Mouse (Mus musculus) neural tube, embryonic 12.5 days (tissue): ENCODE results near the gene Gpbar1. TPM values are rescaled to one million over a fixed set of nuclear protein-coding genes. Genes with fewer than 3 reads are reported as not detected.

ENCODE experiments used
- ATAC-seq: fragments of 200-750 bp; cut with Nextera tagmentation; 2 replicates; pipeline ENCODE4 v1.8.0; 2017; ENCODE audit warnings: low read depth, mild to moderate bottlenecking, moderate TSS enrichment, moderate library complexity; ENCODE audit not compliant: low FRiP score
- H3K27ac ChIP-seq: fragments of 300-500 bp; sonication (generic); 2 replicates; pipeline ENCODE4 v1.5.1; 2016
- H3K27me3 ChIP-seq: fragments of 300-500 bp; sonication (generic); replicated peaks from 2 replicates; pipeline ENCODE4 v1.6.1; 2016; ENCODE audit warnings: mild to moderate bottlenecking
- H3K36me3 ChIP-seq: fragments of 300-500 bp; sonication (generic); 2 replicates; pipeline ENCODE4 v1.6.1; 2016; ENCODE audit warnings: mild to moderate bottlenecking
- H3K4me1 ChIP-seq: fragments of 300-500 bp; sonication (generic); 2 replicates; pipeline ENCODE4 v1.6.1; 2016
- H3K4me2 ChIP-seq: fragments of 300-500 bp; sonication (generic); replicated peaks from 2 replicates; pipeline ENCODE4 v1.6.1; 2016; ENCODE audit warnings: mild to moderate bottlenecking
- H3K4me3 ChIP-seq: fragments of 300-500 bp; sonication (generic); 2 replicates; pipeline ENCODE4 v1.5.1; 2016
- H3K9ac ChIP-seq: fragments of 300-500 bp; sonication (generic); 2 replicates; pipeline ENCODE4 v1.6.1; 2016; ENCODE audit warnings: mild to moderate bottlenecking
- H3K9me3 ChIP-seq: fragments of 300-500 bp; sonication (generic); 2 replicates; pipeline ENCODE4 v1.6.1; 2016; ENCODE audit warnings: mild to moderate bottlenecking
- WGBS: fragments of 180-500 bp; shearing (Covaris S2); methylation state at CpG from one replicate; pipeline ENCODE4 v1.1.7; 2016; 5-methylcytosine and 5-hydroxymethylcytosine counted together
- polyA plus RNA-seq: library from polyadenylated mRNA; unstranded; fragments of >200 nt; fragmentation: Nextera tagmentation; extraction: Ambion mirVana; gene quantifications from 2 replicates; pipeline ENCODE4 v1.2.1, GENCODE M21; 2016

Gpbar1 gene
- polyA plus RNA-seq, 1 experiment from 2014 or later = not detected

- H3K9me3 ChIP-seq = no peaks in the 10 kb centered on the region
- WGBS = 95% methylated on average over 5 of the region's 5 CpGs
- H3K4me3 ChIP-seq = no peak overlapping the region
- H3K9ac ChIP-seq = no peak overlapping the region
- no peak for ATAC-seq
- peaks cover 26% of the 10 kb centered on the region for H3K36me3 ChIP-seq
- H3K4me2 ChIP-seq = no peak overlapping the region
- H3K27ac ChIP-seq = no peak overlapping the region
- H3K4me1 ChIP-seq = peaks cover 10% of the 10 kb centered on the region
- no peaks in the 10 kb centered on the region for H3K27me3 ChIP-seq
These were observed 11.8 kb downstream of the Gpbar1 start for GRCm38 (mm10) chr1:74290141-74290540.

DNA sequence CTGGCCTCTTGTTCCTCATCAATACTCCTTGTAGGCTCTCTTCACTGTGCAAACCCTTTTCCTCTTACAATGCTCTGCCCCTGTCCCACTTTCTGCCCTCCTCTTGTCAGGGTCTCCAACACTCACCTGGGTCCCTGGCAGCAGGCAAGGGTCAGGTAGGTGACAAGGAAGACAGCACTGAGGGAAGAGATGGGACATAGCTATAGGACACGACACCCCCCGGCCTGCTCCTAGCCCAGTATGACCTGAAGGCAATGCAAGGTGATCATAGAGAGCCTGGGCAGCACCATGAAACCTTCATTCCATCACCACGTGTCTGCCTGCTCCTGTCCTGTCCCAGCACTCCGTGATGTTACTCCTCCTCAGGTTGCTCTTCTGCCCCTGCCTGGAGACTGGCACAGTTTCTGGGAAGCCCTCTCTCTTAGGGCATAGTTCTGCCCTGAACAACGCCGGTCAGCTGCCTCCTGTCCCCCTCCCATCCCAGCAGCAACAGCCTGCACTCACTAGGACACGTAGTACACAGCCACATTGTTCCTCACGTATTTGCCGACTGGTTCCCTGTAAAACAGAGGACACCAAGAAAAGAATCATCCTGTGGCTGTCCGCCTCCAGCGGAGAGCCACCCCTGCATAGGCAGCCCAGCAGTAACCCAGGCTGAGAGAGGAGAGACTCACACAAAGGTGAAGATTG, 14.1 kb downstream of the Gpbar1 start:
- WGBS = 88% methylated on average over 11 of the region's 11 CpGs
- H3K36me3 ChIP-seq = peaks cover 26% of the 10 kb centered on the region
- H3K4me2 ChIP-seq = no peak overlapping the region
- no peaks in the 10 kb centered on the region for H3K9me3 ChIP-seq
- no peak overlapping the region for H3K4me3 ChIP-seq
- no peak for ATAC-seq
- no peak overlapping the region for H3K9ac ChIP-seq
- no peaks in the 10 kb centered on the region for H3K27me3 ChIP-seq
- H3K4me1 ChIP-seq = peaks cover 20% of the 10 kb centered on the region
- H3K27ac ChIP-seq = no peak overlapping the region

DNA sequence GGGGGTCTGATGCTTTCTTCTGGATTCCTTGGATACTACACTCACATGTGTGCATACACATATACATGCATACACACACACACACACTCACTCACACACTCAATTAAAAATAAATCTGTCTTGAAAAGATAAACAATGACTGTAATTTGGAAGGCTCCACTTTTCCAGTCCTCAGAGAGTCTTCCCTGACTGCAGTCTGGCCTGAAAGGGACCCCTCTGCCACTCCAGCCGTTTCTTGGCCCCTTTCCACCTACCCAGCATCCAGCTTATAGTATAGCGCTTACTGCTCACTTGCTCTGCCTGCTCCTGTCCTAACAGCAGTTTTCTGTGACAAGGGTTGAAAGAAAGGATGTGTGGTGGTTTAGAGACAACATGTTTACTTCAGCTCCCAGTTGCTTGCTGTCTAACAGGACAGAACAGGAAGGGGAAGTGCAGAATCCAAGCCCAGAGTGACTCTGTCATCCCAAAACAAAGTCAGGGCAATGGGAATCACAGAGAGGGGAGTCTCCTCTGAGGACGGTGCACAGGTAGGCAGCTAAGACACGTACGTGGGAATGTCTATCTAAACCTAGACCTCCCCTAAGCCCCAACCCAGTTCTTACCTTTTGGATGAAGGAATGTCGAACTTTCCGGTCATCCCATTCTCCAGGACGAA, 15.1 kb downstream of the Gpbar1 start:
- Histone ChIP-seq H3K9ac (no peak overlapping the region), H3K9me3 (no peaks in the 10 kb centered on the region), H3K4me3 (no peak overlapping the region), H3K27me3 (no peaks in the 10 kb centered on the region), H3K4me1 (peaks cover 20% of the 10 kb centered on the region), H3K27ac (no peak overlapping the region), H3K4me2 (no peak overlapping the region), H3K36me3 (peaks cover 26% of the 10 kb centered on the region)
- ATAC-seq = no peak
- 90% methylated on average over 8 of the region's 8 CpGs for WGBS

GRCm38 (mm10) chr1:74294090-74294643, 15.8 kb downstream of the Gpbar1 start:
- WGBS = 96% methylated on average over 3 of the region's 3 CpGs
- H3K9ac ChIP-seq = no peak overlapping the region
- ATAC-seq = no peak
- H3K27ac ChIP-seq = no peak overlapping the region
- H3K27me3 ChIP-seq = no peaks in the 10 kb centered on the region
- H3K9me3 ChIP-seq = no peaks in the 10 kb centered on the region
- H3K4me2 ChIP-seq = no peak overlapping the region
- H3K36me3 ChIP-seq = peaks cover 26% of the 10 kb centered on the region
- H3K4me1 ChIP-seq = peaks cover 20% of the 10 kb centered on the region
- H3K4me3 ChIP-seq = no peak overlapping the region

DNA sequence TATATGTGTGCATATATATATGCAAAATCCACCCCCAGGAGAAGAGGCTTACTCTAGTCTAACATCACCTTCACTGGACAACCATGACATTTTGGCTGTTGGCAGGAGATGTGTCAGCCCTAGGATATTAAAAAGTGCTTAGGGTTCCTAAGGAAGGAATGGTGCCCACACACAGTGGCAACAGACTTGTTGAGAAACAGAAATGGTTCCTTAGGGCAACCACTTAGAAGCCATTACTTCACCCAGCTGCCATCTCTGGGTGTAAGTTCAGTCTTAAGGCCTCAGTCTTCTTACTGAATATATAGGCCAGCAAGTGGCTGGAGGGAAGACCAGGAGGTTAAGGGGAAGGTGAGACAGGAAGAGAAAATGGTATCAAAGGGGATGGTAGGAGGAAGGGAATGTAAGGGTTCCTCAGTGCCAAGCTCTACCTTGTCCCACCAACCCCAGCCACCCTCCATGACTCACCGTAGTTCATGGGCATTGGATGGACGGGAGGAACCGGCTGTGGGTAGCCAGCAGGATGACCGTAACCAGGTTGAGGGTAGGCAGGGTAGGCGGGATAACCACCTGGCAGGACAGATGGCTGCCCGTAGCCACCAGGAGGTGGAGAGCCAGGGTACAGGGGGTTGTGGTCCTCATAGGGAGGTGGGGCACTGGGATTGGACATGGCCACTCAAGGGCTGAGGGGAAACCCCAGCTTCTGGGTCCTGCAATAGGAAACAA, 16.5 kb downstream of the Gpbar1 start:
- Histone ChIP-seq H3K36me3 (peaks cover 23% of the 10 kb centered on the region), H3K4me1 (peaks cover 20% of the 10 kb centered on the region), H3K4me3 (no peak overlapping the region), H3K9ac (no peak overlapping the region), H3K27ac (no peak overlapping the region; the same call in 1 of the 2 replicates), H3K4me2 (0 out of 2 replicates have a peak overlapping the region, but pooled peaks have one; percentile 44), H3K9me3 (no peaks in the 10 kb centered on the region), H3K27me3 (no peaks in the 10 kb centered on the region)
- peak; percentile 14; the same call in 1 of the 2 replicates for ATAC-seq
- 95% methylated on average over 6 of the region's 6 CpGs for WGBS

GRCm38 (mm10) chr1:74295456-74296171, 17.3 kb downstream of the Gpbar1 start:
- Histone ChIP-seq H3K9ac (peak overlapping the region; percentile 23; the same call in 1 of the 2 replicates), H3K36me3 (peaks cover 16% of the 10 kb centered on the region), H3K9me3 (no peaks in the 10 kb centered on the region), H3K27me3 (no peaks in the 10 kb centered on the region), H3K27ac (peak overlapping the region; percentile 51), H3K4me3 (no peak overlapping the region), H3K4me2 (peak overlapping the region; percentile 44), H3K4me1 (peaks cover 20% of the 10 kb centered on the region)
- 24% methylated on average over 9 of the region's 9 CpGs for WGBS
- peak; percentile 89 for ATAC-seq

DNA sequence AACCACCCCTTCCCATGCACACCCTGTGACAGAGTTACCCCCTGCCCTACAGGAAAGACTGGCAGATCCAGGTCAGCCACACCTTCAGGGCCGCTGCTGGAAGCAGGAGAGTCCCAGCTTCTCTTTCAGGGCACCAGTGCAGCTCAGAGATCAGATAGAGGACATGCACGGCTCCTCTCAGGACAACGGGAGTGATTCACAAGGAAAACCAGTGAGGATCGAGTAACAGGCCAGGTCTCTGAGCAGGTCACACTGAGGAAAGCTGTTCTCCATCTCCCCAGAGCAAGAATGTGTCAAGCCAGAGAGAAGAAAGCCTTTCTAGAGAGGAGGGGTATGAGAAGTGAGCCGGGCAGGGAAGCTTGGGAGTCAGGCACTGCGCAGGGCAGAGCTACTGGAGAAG, 18.1 kb downstream of the Gpbar1 start:
- H3K27me3 ChIP-seq = no peaks in the 10 kb centered on the region
- H3K4me3 ChIP-seq = no peak overlapping the region
- no peak for ATAC-seq
- no peaks in the 10 kb centered on the region for H3K9me3 ChIP-seq
- no peak overlapping the region; the same call in 1 of the 2 replicates for H3K4me2 ChIP-seq
- 65% methylated on average over 6 of the region's 6 CpGs for WGBS
- peaks cover 8% of the 10 kb centered on the region for H3K36me3 ChIP-seq
- H3K4me1 ChIP-seq = peaks cover 20% of the 10 kb centered on the region
- peak overlapping the region; percentile 51; the same call in 1 of the 2 replicates for H3K27ac ChIP-seq
- no peak overlapping the region for H3K9ac ChIP-seq

DNA sequence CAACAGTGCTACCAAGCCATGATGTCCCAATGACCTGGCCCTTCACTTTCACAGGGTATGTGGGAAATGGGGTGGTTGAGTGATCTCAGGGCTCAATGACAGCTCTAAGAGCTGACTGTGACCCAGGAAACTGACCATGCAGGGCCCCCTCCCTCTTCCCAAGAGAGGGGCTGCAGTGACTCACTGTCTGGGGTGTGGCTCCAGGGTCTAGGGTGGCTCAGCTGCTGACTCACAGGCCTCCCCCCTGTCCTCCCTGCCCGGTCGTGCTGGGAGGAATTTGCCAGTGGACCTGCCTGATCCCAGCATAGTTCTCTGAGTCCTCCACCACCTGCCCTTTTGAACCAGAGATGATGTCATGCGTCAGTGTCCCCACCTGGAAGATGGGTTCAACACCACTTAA, 18.9 kb downstream of the Gpbar1 start:
- Histone ChIP-seq H3K4me1 (peaks cover 20% of the 10 kb centered on the region), H3K27me3 (no peaks in the 10 kb centered on the region), H3K36me3 (peaks cover 4% of the 10 kb centered on the region; the same call in 1 of the 2 replicates), H3K9ac (no peak overlapping the region), H3K4me3 (no peak overlapping the region), H3K27ac (no peak overlapping the region), H3K4me2 (no peak overlapping the region), H3K9me3 (no peaks in the 10 kb centered on the region)
- ATAC-seq = no peak
- 81% methylated on average over 3 of the region's 3 CpGs for WGBS

DNA sequence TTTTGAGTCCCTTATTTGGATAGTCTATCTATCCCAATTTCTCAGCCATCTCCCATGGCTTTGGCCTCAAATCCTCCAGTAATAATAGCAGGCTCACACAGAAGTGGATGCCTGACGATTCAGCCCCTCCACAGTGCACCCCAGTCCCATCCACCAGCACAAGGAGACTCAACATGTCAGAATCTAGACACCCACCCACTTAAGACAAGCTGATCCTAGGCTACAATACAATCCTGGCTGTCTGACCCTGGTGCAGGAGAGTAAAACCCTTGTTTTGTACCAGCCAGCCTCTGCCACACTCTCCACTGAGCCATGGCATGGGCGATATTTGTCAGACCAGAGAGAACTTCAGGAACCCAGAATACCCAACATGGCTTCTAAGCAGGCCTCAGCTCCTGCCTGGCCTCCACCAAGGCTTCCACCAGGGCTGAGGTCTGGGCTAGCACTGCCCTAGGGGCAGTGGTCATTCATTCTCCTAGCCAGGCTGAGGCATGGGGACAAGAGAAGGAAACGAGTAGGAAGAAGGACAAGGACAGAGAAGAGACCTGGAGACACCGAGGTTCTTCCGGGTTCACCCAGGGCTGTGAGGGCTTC, 19.9 kb downstream of the Gpbar1 start:
- H3K4me3 ChIP-seq = no peak overlapping the region
- H3K4me1 ChIP-seq = peaks cover 21% of the 10 kb centered on the region
- H3K9ac ChIP-seq = no peak overlapping the region
- H3K9me3 ChIP-seq = no peaks in the 10 kb centered on the region
- no peak overlapping the region for H3K4me2 ChIP-seq
- H3K27me3 ChIP-seq = 0 out of 2 replicates have a peak, but pooled peaks cover 4% of the 10 kb centered on the region
- H3K27ac ChIP-seq = no peak overlapping the region
- ATAC-seq = no peak
- 89% methylated on average over 5 of the region's 5 CpGs for WGBS
- peaks cover 4% of the 10 kb centered on the region; the same call in 1 of the 2 replicates for H3K36me3 ChIP-seq

- Histone ChIP-seq H3K4me3 (no peak overlapping the region), H3K27me3 (peaks cover 11% of the 10 kb centered on the region), H3K27ac (no peak overlapping the region), H3K4me1 (peaks cover 28% of the 10 kb centered on the region), H3K9me3 (no peaks in the 10 kb centered on the region), H3K4me2 (no peak overlapping the region), H3K36me3 (peaks cover 3% of the 10 kb centered on the region; the same call in 1 of the 2 replicates), H3K9ac (no peak overlapping the region)
- 80% methylated on average over 5 of the region's 5 CpGs for WGBS
- no peak for ATAC-seq
These were observed 20.6 kb downstream of the Gpbar1 start for GRCm38 (mm10) chr1:74298996-74299395.

GRCm38 (mm10) chr1:74300347-74301110, 22.2 kb downstream of the Gpbar1 start:
- Histone ChIP-seq H3K36me3 (no peaks in the 10 kb centered on the region), H3K4me2 (no peak overlapping the region), H3K4me1 (peaks cover 25% of the 10 kb centered on the region), H3K4me3 (no peak overlapping the region), H3K9me3 (no peaks in the 10 kb centered on the region), H3K27ac (no peak overlapping the region), H3K27me3 (peaks cover 17% of the 10 kb centered on the region), H3K9ac (no peak overlapping the region)
- ATAC-seq = no peak
- WGBS = 83% methylated on average over 6 of the region's 6 CpGs
